Mouse (Mus musculus) embryonic stem cell, embryonic (primary cell): ENCODE results near the gene Gm47985.
"Not testable (repeated sequence)": the region's sequence is repeated elsewhere in the genome, so short reads cannot be mapped to it uniquely, and the experiment has no call there.

ENCODE experiments used
- CTCF ChIA-PET, 4 experiments: fragments of 300-600 bp in 2 of 4; fragments of 350-600 bp in 2 of 4; sonication (Branson Sonifier 250); formaldehyde crosslinking; loops; one replicate each; lab custom pipeline; 2022; ENCODE audit warnings: inconsistent platforms in 2 of 4; lab: Charles Lee
- POLR2A ChIA-PET, 4 experiments: fragments of 300-600 bp in 2 of 4; fragments of 350-600 bp in 2 of 4; sonication (Branson Sonifier 250); formaldehyde crosslinking; loops; one replicate each; lab custom pipeline; 2022; ENCODE audit warnings: antibody characterized with exemption in 4 of 4, inconsistent platforms in 1 of 4; lab: Charles Lee

Gm47985 gene

GRCm38 (mm10) chr1:151182266-151182665 lies at the start of gene Gm47985:
Gene Gm47985 (plus strand): TSS chr1:151182537.
- CTCF ChIA-PET, POLR2A ChIA-PET: not testable (repeated sequence)

- ChIA-PET CTCF (interaction anchor here in 1 of 4 experiments (0.6 kb wide), 1 partner anchor 19 kb away, joined by 3 read pairs; no protein-coding TSS in a partner anchor), POLR2A (no interaction called here)
Measured at GRCm38 (mm10) chr1:151132686-151133085, 49.7 kb upstream of the Gm47985 start.

- CTCF ChIA-PET, result no interaction called here
- POLR2A ChIA-PET, result no interaction called here
Measured at GRCm38 (mm10) chr1:151138388-151138787, 43.9 kb upstream of the Gm47985 start.

- ChIA-PET POLR2A (interaction anchor here in 1 of 4 experiments (0.9 kb wide), 1 partner anchor 55 kb away, joined by 3 read pairs; no protein-coding TSS in a partner anchor), CTCF (no interaction called here)
Measured at GRCm38 (mm10) chr1:151140956-151141355, 41.4 kb upstream of the Gm47985 start.

- ChIA-PET CTCF (interaction anchor here in 1 of 4 experiments (0.6 kb wide), 1 partner anchor 17 kb away, joined by 3 read pairs; no protein-coding TSS in a partner anchor), POLR2A (interaction anchor here in 1 of 4 experiments (0.7 kb wide), 1 partner anchor 151 kb away, joined by 4 read pairs; no protein-coding TSS in a partner anchor)
Measured at GRCm38 (mm10) chr1:151144471-151145146, 37.7 kb upstream of the Gm47985 start.

GRCm38 (mm10) chr1:151147801-151148200 lies 34.5 kb upstream of the Gm47985 start:
- POLR2A ChIA-PET, result interaction anchor here in 1 of 4 experiments (1.2 kb wide), 1 partner anchor 20 kb away, joined by 4 read pairs; no protein-coding TSS in a partner anchor
- CTCF ChIA-PET, result no interaction called here

GRCm38 (mm10) chr1:151150211-151150610 lies 32.1 kb upstream of the Gm47985 start:
- POLR2A ChIA-PET, result interaction anchor here in 1 of 4 experiments (0.7 kb wide), 1 partner anchor 578 kb away, joined by 5 read pairs; no protein-coding TSS in a partner anchor

GRCm38 (mm10) chr1:151151089-151151488 lies 31.2 kb upstream of the Gm47985 start:
- ChIA-PET CTCF (interaction anchor here in 1 of 4 experiments (0.7 kb wide), 1 partner anchor 19 kb away, joined by 3 read pairs; no protein-coding TSS in a partner anchor), POLR2A (no interaction called here)

More at GRCm38 (mm10) chr1:151150211-151150610, 32.1 kb upstream of the Gm47985 start:
- CTCF ChIA-PET, result no interaction called here

GRCm38 (mm10) chr1:151153056-151153652 lies 29.2 kb upstream of the Gm47985 start:
- CTCF ChIA-PET, result no interaction called here
- POLR2A ChIA-PET, result no interaction called here

GRCm38 (mm10) chr1:151154131-151154530 lies 28.2 kb upstream of the Gm47985 start:
- CTCF ChIA-PET, POLR2A ChIA-PET: not testable (repeated sequence)

GRCm38 (mm10) chr1:151156129-151156528 lies 26.2 kb upstream of the Gm47985 start:
- ChIA-PET CTCF (no interaction called here), POLR2A (no interaction called here)

- ChIA-PET CTCF (no interaction called here), POLR2A (no interaction called here)
Measured at GRCm38 (mm10) chr1:151156777-151157632, 25.3 kb upstream of the Gm47985 start.

GRCm38 (mm10) chr1:151157963-151158856 lies 24.1 kb upstream of the Gm47985 start:
- CTCF ChIA-PET, result interaction anchor here in 1 of 4 experiments (0.8 kb wide), 1 partner anchor 194 kb away, joined by 3 read pairs; no protein-coding TSS in a partner anchor

GRCm38 (mm10) chr1:151158857-151159510 lies 23.4 kb upstream of the Gm47985 start:
- CTCF ChIA-PET, result no interaction called here

More at GRCm38 (mm10) chr1:151157963-151158856, 24.1 kb upstream of the Gm47985 start:
- POLR2A ChIA-PET, result no interaction called here

GRCm38 (mm10) chr1:151166031-151166430 lies 16.3 kb upstream of the Gm47985 start:
- ChIA-PET POLR2A (interaction anchor here in 1 of 4 experiments (2.5 kb wide), 1 partner anchor 12 kb away, joined by 23 read pairs; no protein-coding TSS in a partner anchor), CTCF (no interaction called here)

More at GRCm38 (mm10) chr1:151158857-151159510, 23.4 kb upstream of the Gm47985 start:
- POLR2A ChIA-PET, result no interaction called here

- ChIA-PET POLR2A (interaction anchor here in 3 of 4 experiments (0.6 to 2.5 kb wide), 5 partner anchors 10 to 203 kb away, joined by 4 to 23 read pairs (median 6); no protein-coding TSS in a partner anchor), CTCF (interaction anchor here in 1 of 4 experiments (0.6 kb wide), 1 partner anchor 158 kb away, joined by 3 read pairs; no protein-coding TSS in a partner anchor)
Measured at GRCm38 (mm10) chr1:151167297-151168047, 14.9 kb upstream of the Gm47985 start.
